Comparison of ENCODE assay signal across 8 mouse cellular contexts in genomic region chr5:142384911-142385660, GRCm38 (mm10). TPM values are rescaled to one million over a fixed set of nuclear protein-coding genes. Genes with fewer than 3 reads are reported as not detected.
DNase-seq lines count a peak whose midpoint lies in the region; ATAC-seq and TF ChIP-seq lines count a peak whose summit lies in the region.

No protein-coding gene starts in this region.

- H3K4me2 ChIP-seq in lung, embryonic 16.5 days (ENCODE audit: low read depth, low read length) = peak overlapping the region; percentile 24
- H3K4me2 ChIP-seq in forebrain, embryonic 12.5 days = peak overlapping the region; percentile 39
- peak overlapping the region; percentile 25 for H3K4me2 ChIP-seq in midbrain, embryonic 12.5 days (replicated peaks)
- peak overlapping the region; percentile 34; the same call in 1 of the 2 replicates for H3K4me2 ChIP-seq in stomach, embryonic 15.5 days

- ATAC-seq in lung, embryonic 16.5 days (ENCODE audit: low read depth) = no peak
- no peak for ATAC-seq in forebrain, embryonic 12.5 days (ENCODE audit: low FRiP score)
- no peak for ATAC-seq in midbrain, embryonic 12.5 days (ENCODE audit: low FRiP score, low read depth)
- ATAC-seq in stomach, embryonic 15.5 days (ENCODE audit: insufficient read depth, low FRiP score, low read depth) = no peak
- no peak for ATAC-seq in cerebellum, adult (ENCODE audit: insufficient number of reproducible peaks, low FRiP score, low TSS enrichment)

- H3K27ac ChIP-seq in lung, embryonic 16.5 days (ENCODE audit: low read length) = no peak overlapping the region
- peak overlapping the region; percentile 83 for H3K27ac ChIP-seq in forebrain, embryonic 12.5 days
- peak overlapping the region; percentile 89 for H3K27ac ChIP-seq in hindbrain, embryonic 10.5 days
- H3K27ac ChIP-seq in midbrain, embryonic 12.5 days (replicated peaks) = peak overlapping the region; percentile 78
- peak overlapping the region; percentile 55 for H3K27ac ChIP-seq in stomach, embryonic 15.5 days

- no peak for DNase-seq in lung, adult 2 months
- peak; percentile 64 for DNase-seq in hindbrain, embryonic 10.5 days (ENCODE audit: low spot score)
- no peak for DNase-seq in ovary, adult 18-20 months (ENCODE audit: low spot score)

- TF ChIP-seq POLR2A in lung, adult 2 months (IDR thresholded peaks at IDR 0.05; ENCODE audit: borderline replicate concordance, extremely low read depth, low read depth, low read length) = no peak

- no peaks in the 10 kb centered on the region for H3K36me3 ChIP-seq in lung, embryonic 16.5 days (ENCODE audit: control insufficient read depth, insufficient read depth, low read length)
- H3K36me3 ChIP-seq in forebrain, embryonic 12.5 days (replicated peaks) = no peaks in the 10 kb centered on the region
- no peaks in the 10 kb centered on the region for H3K36me3 ChIP-seq in hindbrain, embryonic 10.5 days
- H3K36me3 ChIP-seq in midbrain, embryonic 12.5 days = no peaks in the 10 kb centered on the region
- no peaks in the 10 kb centered on the region for H3K36me3 ChIP-seq in stomach, embryonic 15.5 days

- no peak overlapping the region for H3K4me3 ChIP-seq in lung, embryonic 16.5 days (ENCODE audit: low read length)
- H3K4me3 ChIP-seq in lung, adult 2 months (replicated peaks; ENCODE audit: extremely low read depth, low read depth, low read length) = no peak overlapping the region
- H3K4me3 ChIP-seq in forebrain, embryonic 12.5 days (replicated peaks) = no peak overlapping the region
- peak overlapping the region; percentile 29; the same call in 1 of the 2 replicates for H3K4me3 ChIP-seq in hindbrain, embryonic 10.5 days
- H3K4me3 ChIP-seq in midbrain, embryonic 12.5 days = no peak overlapping the region
- no peak overlapping the region for H3K4me3 ChIP-seq in stomach, embryonic 15.5 days (replicated peaks)

- H3K9ac ChIP-seq in lung, embryonic 16.5 days (ENCODE audit: low read length) = no peak overlapping the region
- H3K9ac ChIP-seq in forebrain, embryonic 12.5 days = peak overlapping the region; percentile 33; the same call in 1 of the 2 replicates
- H3K9ac ChIP-seq in midbrain, embryonic 12.5 days (replicated peaks) = peak overlapping the region; percentile 24; the same call in 1 of the 2 replicates
- H3K9ac ChIP-seq in stomach, embryonic 15.5 days = no peak overlapping the region

- TF ChIP-seq CTCF in lung, adult 2 months (IDR thresholded peaks at IDR 0.05; ENCODE audit: insufficient read depth, low read length) = no peak

- 38% methylated on average over 23 of the region's 23 CpGs for WGBS in lung, embryonic 16.5 days
- WGBS in lung, adult 2 months = 37% methylated on average over 23 of the region's 23 CpGs
- WGBS in forebrain, embryonic 12.5 days = 18% methylated on average over 23 of the region's 23 CpGs
- 30% methylated on average over 23 of the region's 23 CpGs for WGBS in hindbrain, embryonic 10.5 days
- WGBS in midbrain, embryonic 12.5 days = 20% methylated on average over 23 of the region's 23 CpGs
- WGBS in stomach, embryonic 15.5 days = 29% methylated on average over 22 of the region's 23 CpGs

- H3K27me3 ChIP-seq in lung, embryonic 16.5 days (ENCODE audit: control insufficient read depth, insufficient read depth, low read depth, low read length) = no peaks in the 10 kb centered on the region
- H3K27me3 ChIP-seq in forebrain, embryonic 12.5 days = no peaks in the 10 kb centered on the region; the same call in 1 of the 2 replicates
- no peaks in the 10 kb centered on the region for H3K27me3 ChIP-seq in hindbrain, embryonic 10.5 days (ENCODE audit: insufficient read depth, poor library complexity, severe bottlenecking)
- H3K27me3 ChIP-seq in midbrain, embryonic 12.5 days = no peaks in the 10 kb centered on the region
- no peaks in the 10 kb centered on the region for H3K27me3 ChIP-seq in stomach, embryonic 15.5 days (replicated peaks)

- peaks cover 18% of the 10 kb centered on the region for H3K4me1 ChIP-seq in lung, embryonic 16.5 days (replicated peaks; ENCODE audit: control insufficient read depth, insufficient read depth, low read length)
- no peaks in the 10 kb centered on the region for H3K4me1 ChIP-seq in lung, adult 2 months (ENCODE audit: control insufficient read depth, insufficient read depth, low read length)
- H3K4me1 ChIP-seq in forebrain, embryonic 12.5 days = peaks cover 39% of the 10 kb centered on the region
- peaks cover 43% of the 10 kb centered on the region for H3K4me1 ChIP-seq in hindbrain, embryonic 10.5 days (replicated peaks)
- H3K4me1 ChIP-seq in midbrain, embryonic 12.5 days = peaks cover 34% of the 10 kb centered on the region
- H3K4me1 ChIP-seq in stomach, embryonic 15.5 days = peaks cover 17% of the 10 kb centered on the region

- H3K9me3 ChIP-seq in lung, embryonic 16.5 days (ENCODE audit: control insufficient read depth, low read length) = no peaks in the 10 kb centered on the region
- no peaks in the 10 kb centered on the region for H3K9me3 ChIP-seq in forebrain, embryonic 12.5 days
- peaks cover 5% of the 10 kb centered on the region; the same call in 1 of the 2 replicates for H3K9me3 ChIP-seq in hindbrain, embryonic 10.5 days
- no peaks in the 10 kb centered on the region for H3K9me3 ChIP-seq in midbrain, embryonic 12.5 days
- no peaks in the 10 kb centered on the region for H3K9me3 ChIP-seq in stomach, embryonic 15.5 days

RNA-seq across cellular contexts. Expression of gene Foxk1, which starts 16.2 kb away (rescaled TPM):
- 3.1 and 3.3 TPM in 2 replicates for polyA plus RNA-seq in lung, embryonic 16.5 days (2015; fragmentation: Nextera tagmentation; extraction: Ambion mirVana)
- 23.5 and 26.1 TPM in 2 replicates for polyA plus RNA-seq in lung, adult 2 months (2012; rRNA removed)
- polyA plus RNA-seq in forebrain, embryonic 12.5 days (2016; fragmentation: Nextera tagmentation; extraction: Ambion mirVana) = 5.2 and 5.9 TPM in 2 replicates
- 5.2 and 5.5 TPM in 2 replicates for polyA plus RNA-seq in hindbrain, embryonic 10.5 days (2016; fragmentation: Nextera tagmentation; extraction: Ambion mirVana)
- polyA plus RNA-seq in midbrain, embryonic 12.5 days (2016; fragmentation: Nextera tagmentation; extraction: Ambion mirVana) = 7.6 and 9.6 TPM in 2 replicates
- polyA plus RNA-seq in stomach, embryonic 15.5 days (2015; fragmentation: Nextera tagmentation; extraction: Ambion mirVana) = 5.6 and 5.7 TPM in 2 replicates

Comparison
In these comparisons a context has a peak if more than half of its experiments do, and no peak if none do; other contexts are left out.
1. H3K9ac ChIP-seq: peak in forebrain, embryonic 12.5 days (single experiment) and midbrain, embryonic 12.5 days (single experiment); none in lung, embryonic 16.5 days (single experiment) and stomach, embryonic 15.5 days (single experiment).
2. Peak in every context shown above with its lines, with median percentiles within 50 percentile points of each other: H3K4me2 ChIP-seq.